Mouse (Mus musculus) T-helper 1 cell (primary cell): ENCODE results near the gene Ampd1.

Experiments used
- in situ Hi-C: fragments of 300-600 bp; cut with MboI, MseI; formaldehyde crosslinking; loops from one replicate; pipeline ENCODE4 v1.15.1; 2025; ENCODE audit warnings: high pct_unique_total_duplicates

The Ampd1 gene

GRCm38 (mm10) chr3:103146330-103147166, 72.7 kb downstream of the Ampd1 start:
- in situ Hi-C loops = no loop called here

- in situ Hi-C loops = no loop called here
Measured at GRCm38 (mm10) chr3:103147775-103148174, 74.0 kb downstream of the Ampd1 start.

GRCm38 (mm10) chr3:103148941-103149340, 75.1 kb downstream of the Ampd1 start:
- in situ Hi-C loops = no loop called here
